Mouse (Mus musculus): ENCODE data around the gene Ly6g. TPM values are rescaled to one million over a fixed set of nuclear protein-coding genes. Genes with fewer than 3 reads are reported as not detected.

The Ly6g gene
- polyA plus RNA-seq, 1 experiment from 2014 or later, result 2.4 TPM

Other genes starting within 250 kb of the Ly6g start
- gene Ly6i, start 171.8 kb upstream of the Ly6g start, polyA plus RNA-seq (2015; fragmentation: Nextera tagmentation; extraction: Ambion mirVana), result 1.7 and 2.1 TPM in 2 replicates
- 87.4 and 94.5 TPM in 2 replicates for gene Ly6a, start 157.2 kb upstream of the Ly6g start, polyA plus RNA-seq (2015; fragmentation: Nextera tagmentation; extraction: Ambion mirVana)
- gene Ly6c1, start 106.4 kb upstream of the Ly6g start, polyA plus RNA-seq (2015; fragmentation: Nextera tagmentation; extraction: Ambion mirVana), result 41.5 and 44.8 TPM in 2 replicates
- gene Ly6c2, start 43.3 kb upstream of the Ly6g start, polyA plus RNA-seq (2015; fragmentation: Nextera tagmentation; extraction: Ambion mirVana), result 11.2 and 14.7 TPM in 2 replicates
- not detected in 2 replicates for gene BC025446, start 61.1 kb downstream of the Ly6g start, polyA plus RNA-seq (2015; fragmentation: Nextera tagmentation; extraction: Ambion mirVana)
- 0.52 and 0.73 TPM in 2 replicates for gene Ly6f, start 113.2 kb downstream of the Ly6g start, polyA plus RNA-seq (2015; fragmentation: Nextera tagmentation; extraction: Ambion mirVana)